Mouse (Mus musculus) small intestine, adult 2 months (tissue): ENCODE data around the gene Nup155.

Source experiments
- CTCF ChIP-seq: fragments of 200-500 bp; IDR thresholded peaks from 2 replicates; pipeline ENCODE4 v1.5.1; 2012; ENCODE audit warnings: low read depth, mild to moderate bottlenecking, control low read depth, inconsistent platforms, low read length, moderate library complexity, mixed read lengths; ENCODE audit not compliant: insufficient replicate concordance, insufficient read length; ENCODE audit errors: extremely low read depth
- POLR2A ChIP-seq: fragments of 200-500 bp; IDR thresholded peaks from 2 replicates; pipeline ENCODE4 v1.6.1; 2012; ENCODE audit warnings: low read depth, mild to moderate bottlenecking, control low read depth, inconsistent platforms, low read length, moderate library complexity

DNA sequence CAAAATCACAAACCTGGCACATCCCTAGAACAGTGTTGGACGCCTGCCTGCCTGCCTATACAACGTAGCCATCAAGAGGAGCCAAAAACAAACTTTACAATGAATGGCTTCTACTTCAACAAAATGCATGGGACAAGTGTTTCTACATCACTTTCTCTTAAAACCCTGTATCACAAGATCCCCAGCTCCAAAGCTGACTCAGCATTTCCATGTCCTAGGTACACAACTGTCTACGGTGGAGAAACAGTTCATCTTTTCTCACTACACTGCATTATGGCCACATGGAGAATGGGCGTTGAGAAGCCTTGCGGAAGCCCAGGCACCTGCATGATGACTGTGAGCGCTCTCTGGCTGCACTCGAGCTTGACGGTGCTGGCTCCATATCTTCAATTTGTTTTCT, 26.9 kb upstream of the Nup155 start:
- TF ChIP-seq CTCF: no peak
- no peak for TF ChIP-seq POLR2A
